Mouse (Mus musculus): ENCODE results near the gene 2810408A11Rik.

DNA sequence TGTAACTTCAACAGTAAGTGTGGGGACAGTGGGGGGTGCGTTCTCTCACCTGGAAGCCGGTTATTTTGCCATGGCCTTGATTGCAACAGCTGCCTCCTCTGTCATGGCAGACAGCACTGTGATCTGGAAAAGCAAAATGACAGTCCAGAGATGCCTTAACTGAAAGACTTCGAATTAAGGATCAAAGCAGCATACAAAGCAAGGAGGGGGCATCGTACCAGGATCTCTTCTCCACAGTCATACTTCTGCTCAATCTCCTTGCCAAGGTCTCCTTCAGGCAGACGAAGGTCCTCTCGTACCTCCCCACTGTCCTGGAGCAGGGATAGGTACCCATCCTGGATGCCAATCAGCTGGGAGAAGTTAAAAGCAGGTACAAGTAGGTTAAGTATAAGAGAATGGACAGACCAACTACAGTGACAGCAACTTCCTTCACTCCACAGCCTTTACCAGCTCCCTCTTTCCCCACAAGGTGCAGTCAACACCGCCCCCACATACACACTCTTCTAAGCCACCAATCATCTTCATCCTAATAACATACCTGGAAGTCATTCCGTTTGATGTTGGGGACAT lies 16.7 kb upstream of the 2810408A11Rik start:
- TF ChIP-seq POLR2A (IDR thresholded peaks at IDR 0.05; ENCODE audit: borderline replicate concordance, extremely low read depth, insufficient read depth, insufficient read length, poor library complexity, severe bottlenecking) (no peak), CTCF (IDR thresholded peaks at IDR 0.05; ENCODE audit: borderline replicate concordance, extremely low read depth, insufficient read depth, insufficient read length) (no peak)
